Mouse (Mus musculus) retina, adult 2 months (tissue): ENCODE results near the gene Orai1.

Source experiments
- DNase-seq: peaks from one replicate; pipeline ENCODE4 v3.0.0-alpha.2; 2012; ENCODE audit warnings: low read depth, low spot score

Orai1 gene

GRCm38 (mm10) chr5:123067395-123067995, 52.6 kb downstream of the Orai1 start:
- no peak for DNase-seq

DNA sequence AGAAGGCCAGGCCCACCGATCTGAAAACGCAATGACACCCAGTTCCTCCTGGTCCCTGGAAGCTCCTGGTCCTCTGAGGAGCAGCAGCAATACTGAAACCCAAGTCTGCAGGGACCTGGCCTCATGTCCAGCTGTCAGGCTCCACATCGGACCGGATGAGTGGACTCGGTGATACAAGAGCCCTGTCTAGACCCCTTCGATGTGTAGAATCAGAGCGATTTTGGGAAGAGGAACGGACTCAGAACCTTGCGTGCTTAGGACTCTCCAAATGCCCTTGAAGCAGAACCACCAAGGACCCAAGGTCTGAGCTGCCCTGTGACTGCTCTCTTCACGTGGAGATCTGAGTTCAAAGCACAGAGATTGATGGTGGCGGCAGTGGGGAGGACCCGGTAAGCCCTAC, 53.2 kb downstream of the Orai1 start, which contains the start of gene Tmem120b:
TSS of gene Tmem120b (plus strand) at position 301 of the 400 bp plus-strand sequence.
- no peak for DNase-seq

DNA sequence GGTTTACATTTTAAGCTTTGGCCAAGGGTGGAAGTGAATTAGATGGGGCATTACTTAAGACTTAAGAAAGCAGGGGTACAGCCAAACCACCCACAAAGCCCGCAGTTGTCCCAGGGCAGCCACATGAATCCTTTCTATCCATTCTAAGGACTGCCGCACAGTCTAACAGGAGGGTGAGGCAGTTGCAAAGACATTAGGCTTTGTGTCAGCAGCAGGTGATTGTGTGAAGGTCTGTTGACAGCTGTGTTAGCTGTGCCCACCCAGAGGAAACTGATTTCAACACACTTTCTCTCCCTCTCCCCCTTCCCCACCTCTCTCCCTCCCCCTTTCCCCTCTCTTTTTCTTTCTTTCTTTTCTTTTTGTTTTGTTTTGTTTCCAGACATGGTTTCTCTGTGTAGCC, 53.8 kb downstream of the Orai1 start:
- no peak for DNase-seq

DNA sequence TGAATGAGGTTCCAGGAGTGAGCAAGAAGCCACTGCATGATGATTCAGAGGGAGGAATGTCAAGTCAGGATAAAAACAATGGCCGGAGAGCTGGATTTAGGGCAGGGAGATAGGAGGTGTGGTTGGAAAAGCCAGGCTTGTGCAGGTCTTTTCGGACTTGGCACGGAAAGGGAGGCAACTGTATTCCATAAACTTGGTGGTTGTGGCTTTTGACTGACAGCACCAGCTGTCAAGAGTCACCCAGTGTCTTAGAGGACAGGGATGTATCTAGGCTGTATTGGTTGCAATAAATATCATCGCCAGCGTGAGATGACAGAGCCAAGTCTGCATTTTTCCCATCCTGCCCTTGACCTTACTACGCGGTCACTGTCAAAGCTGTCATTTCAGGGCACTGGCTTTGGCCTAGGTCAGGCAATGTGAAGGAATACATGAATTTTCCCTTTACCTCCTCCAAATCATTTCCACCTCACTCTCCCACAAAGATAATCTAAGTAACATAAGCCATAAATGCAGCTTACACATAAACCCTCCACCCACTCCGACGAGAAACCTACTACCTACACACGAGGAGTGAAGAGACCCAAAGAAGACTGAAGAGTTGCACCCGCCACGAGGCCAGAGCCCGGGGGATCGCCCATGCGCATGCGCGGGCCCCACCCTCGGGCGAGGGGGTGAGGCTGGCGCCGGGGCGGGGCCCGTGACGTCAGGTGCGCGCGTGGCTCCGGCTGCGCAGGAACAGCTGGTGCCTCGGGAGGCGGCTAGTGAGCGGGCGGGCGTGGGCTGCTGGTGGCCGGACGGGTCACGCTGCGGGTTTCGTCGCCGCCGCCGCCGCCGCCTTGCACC, 60.9 kb downstream of the Orai1 start:
- DNase-seq: peak; percentile 87

DNA sequence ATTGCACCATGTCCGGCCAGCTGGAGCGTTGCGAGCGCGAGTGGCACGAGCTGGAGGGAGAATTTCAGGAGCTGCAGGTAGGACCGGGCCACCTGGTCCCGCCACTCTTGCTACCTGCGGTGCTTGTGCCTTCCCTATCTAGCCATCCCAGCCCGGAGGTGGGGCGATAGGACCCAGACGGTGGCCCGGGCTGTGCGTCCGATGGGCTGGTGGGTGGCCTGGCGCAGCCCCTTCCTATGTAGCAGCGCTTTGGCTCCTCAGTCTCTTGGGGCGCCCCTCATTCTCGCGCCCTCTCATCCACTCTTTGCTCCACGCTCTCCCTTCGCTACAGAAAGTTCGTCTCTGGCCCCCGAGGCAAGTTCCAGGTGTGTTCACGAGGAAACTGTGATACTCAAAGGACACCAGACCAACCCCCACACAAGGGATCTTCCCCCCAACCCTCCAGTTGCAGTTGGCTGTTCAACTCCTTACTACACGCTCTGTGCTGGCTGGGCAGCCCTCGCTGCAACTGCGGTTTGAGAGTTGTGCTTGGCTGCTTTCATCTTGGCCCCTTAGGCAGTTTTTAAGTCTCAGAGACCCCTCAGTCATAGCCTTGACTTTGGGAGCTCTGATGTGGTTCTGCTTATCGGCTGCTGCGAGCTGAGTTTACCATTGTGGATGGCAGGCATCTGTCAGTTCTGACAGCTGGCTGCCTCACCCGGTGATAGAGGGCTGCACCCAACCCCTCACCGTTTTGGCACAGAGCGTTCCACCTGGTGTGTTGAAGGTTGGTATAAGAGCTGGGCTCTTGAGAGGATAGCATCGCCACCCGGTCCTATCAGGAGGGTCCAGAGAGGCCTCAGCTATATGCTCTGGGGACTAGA, 61.8 kb downstream of the Orai1 start:
- DNase-seq: no peak

- DNase-seq: no peak
Measured at GRCm38 (mm10) chr5:123079568-123079967, 64.7 kb downstream of the Orai1 start.

DNA sequence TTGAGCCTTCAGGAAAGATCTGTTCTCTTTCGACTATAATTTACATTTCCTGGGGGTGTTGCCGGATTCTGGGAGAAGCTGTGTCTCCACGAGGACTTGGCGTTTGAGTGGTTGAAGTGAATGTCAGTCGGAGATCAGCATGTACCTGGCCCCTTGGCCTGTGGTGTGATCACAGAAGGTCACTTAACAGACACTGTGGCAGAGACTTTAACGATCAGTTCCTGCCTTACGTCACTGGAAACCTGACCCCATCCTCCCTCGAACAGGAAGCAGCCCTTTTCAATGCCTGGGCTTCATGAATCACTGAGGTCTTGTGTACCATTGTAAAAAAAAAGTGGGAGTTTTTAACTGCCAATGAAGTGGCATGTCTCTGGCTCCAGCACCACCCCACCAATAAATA, 65.2 kb downstream of the Orai1 start:
- DNase-seq: no peak
